Mouse (Mus musculus) lung, postnatal 0 days (tissue): ENCODE measurements around the gene Pitx3.

ENCODE experiments used
- CTCF ChIP-seq: IDR thresholded peaks from 2 replicates; pipeline ENCODE4 v1.5.1; 2016; ENCODE audit warnings: antibody characterized with exemption, mild to moderate bottlenecking
- EP300 ChIP-seq: IDR thresholded peaks from 2 replicates; pipeline ENCODE4 v1.6.1; 2016; ENCODE audit warnings: antibody characterized with exemption, mild to moderate bottlenecking, control low read depth

GRCm38 (mm10) chr19:46131694-46132525 is 16.2 kb downstream of the Pitx3 start, which contains the start of gene Elovl3:
- no peak for TF ChIP-seq CTCF
- no peak for TF ChIP-seq EP300
